Mouse (Mus musculus): ENCODE data around the gene Sox1. TPM values are rescaled to one million over a fixed set of nuclear protein-coding genes. Genes with fewer than 3 reads are reported as not detected.

Sox1 gene
- total RNA-seq, 2 experiments from 2014 or later = not detected

GRCm38 (mm10) chr8:12389801-12390639, 5.1 kb upstream of the Sox1 start:
- DNase-seq = no peak

- DNase-seq = no peak
Observed at GRCm38 (mm10) chr8:12390640-12391365, 4.3 kb upstream of the Sox1 start.

- no peak for DNase-seq
Observed at GRCm38 (mm10) chr8:12391366-12392250, 3.5 kb upstream of the Sox1 start.

GRCm38 (mm10) chr8:12392801-12393200, 2.3 kb upstream of the Sox1 start:
- DNase-seq = no peak

- DNase-seq = no peak
Observed at GRCm38 (mm10) chr8:12394385-12395000, 602 bp upstream of the Sox1 start.

GRCm38 (mm10) chr8:12396501-12397345, 1.6 kb downstream of the Sox1 start:
- DNase-seq = no peak

GRCm38 (mm10) chr8:12397346-12397925, 2.3 kb downstream of the Sox1 start:
- DNase-seq = no peak

GRCm38 (mm10) chr8:12398011-12398945, 3.2 kb downstream of the Sox1 start:
- DNase-seq = no peak

- no peak for DNase-seq
Observed at GRCm38 (mm10) chr8:12399421-12400205, 4.5 kb downstream of the Sox1 start.

GRCm38 (mm10) chr8:12400611-12401390, 5.7 kb downstream of the Sox1 start:
- DNase-seq = no peak

- no peak for DNase-seq
Observed at GRCm38 (mm10) chr8:12401391-12402270, 6.5 kb downstream of the Sox1 start.

GRCm38 (mm10) chr8:12402709-12403108, 7.6 kb downstream of the Sox1 start:
- DNase-seq = no peak

- DNase-seq = no peak
Observed at GRCm38 (mm10) chr8:12408020-12408419, 12.9 kb downstream of the Sox1 start.

GRCm38 (mm10) chr8:12409976-12410375, 14.9 kb downstream of the Sox1 start:
- no peak for DNase-seq

- no peak for DNase-seq
Observed at GRCm38 (mm10) chr8:12417056-12417455, 22.0 kb downstream of the Sox1 start.

- DNase-seq = no peak
Observed at GRCm38 (mm10) chr8:12420537-12420936, 25.4 kb downstream of the Sox1 start.

GRCm38 (mm10) chr8:12425906-12426305, 30.8 kb downstream of the Sox1 start:
- no peak for DNase-seq

All from heart, postnatal 4 days (tissue).